Mouse (Mus musculus) ES-E14 (cell line): ENCODE measurements around the gene Tpst1. TPM values are rescaled to one million over a fixed set of nuclear protein-coding genes. Genes with fewer than 3 reads are reported as not detected.
A peak's percentile ranks its signal among the peaks of the same experiment; 100 is the strongest.

ENCODE experiments used
- DNase-seq: peaks from one replicate; pipeline ENCODE4 v3.0.0-alpha.2; 2013; ENCODE audit warnings: low read depth, low spot score
- H3K27ac ChIP-seq: 2 replicates; pipeline ENCODE4 v1.5.1; 2012; ENCODE audit warnings: low read depth, mild to moderate bottlenecking, low read length, moderate library complexity, mixed read lengths; ENCODE audit not compliant: poor library complexity, insufficient read depth, severe bottlenecking
- H3K36me3 ChIP-seq: 2 replicates; pipeline ENCODE4 v1.6.1; 2012; ENCODE audit warnings: mild to moderate bottlenecking, low read length, moderate library complexity, mixed read lengths; ENCODE audit not compliant: control insufficient read depth, poor library complexity, insufficient read depth, severe bottlenecking
- H3K4me1 ChIP-seq, 2 experiments: fragments of 150-350 bp in 1 of 2; sonication (generic) in 1 of 2; 2 replicates each; pipeline ENCODE4 v1.6.1; 2012; ENCODE audit warnings: low read length in 2 of 2, mild to moderate bottlenecking in 1 of 2, mixed read lengths in 1 of 2; ENCODE audit not compliant: control insufficient read depth in 2 of 2, insufficient read depth in 2 of 2, poor library complexity in 1 of 2
- H3K4me3 ChIP-seq, 2 experiments: fragments of 150-350 bp in 1 of 2; sonication (generic) in 1 of 2; 2 replicates each; pipeline ENCODE4 v1.5.1; 2012; ENCODE audit warnings: low read length in 2 of 2, low read depth in 1 of 2, mild to moderate bottlenecking in 1 of 2, mixed read lengths in 1 of 2; ENCODE audit not compliant: insufficient read depth in 1 of 2, poor library complexity in 1 of 2, severe bottlenecking in 1 of 2
- H3K9ac ChIP-seq: 2 replicates; pipeline ENCODE4 v1.6.1; 2012; ENCODE audit warnings: low read depth, mild to moderate bottlenecking, low read length, mixed read lengths; ENCODE audit not compliant: poor library complexity, insufficient read depth, severe bottlenecking
- H3K9me3 ChIP-seq: fragments of 150-350 bp; sonication (generic); 2 replicates; pipeline ENCODE4 v1.6.1; 2012; ENCODE audit warnings: low read depth, mild to moderate bottlenecking, low read length; ENCODE audit not compliant: control insufficient read depth, insufficient read depth
- CHD2 ChIP-seq: IDR thresholded peaks from 2 replicates; pipeline ENCODE4 v1.6.1; 2014; ENCODE audit warnings: mild to moderate bottlenecking, low read depth, low read length, inconsistent platforms
- HCFC1 ChIP-seq: IDR thresholded peaks from 2 replicates; pipeline ENCODE4 v1.6.1; 2012; ENCODE audit warnings: low read length, inconsistent platforms, borderline replicate concordance; ENCODE audit not compliant: insufficient read depth
- MAFK ChIP-seq: IDR thresholded peaks from 2 replicates; pipeline ENCODE4 v1.6.1; 2014; ENCODE audit warnings: mild to moderate bottlenecking, low read depth, low read length, inconsistent platforms; ENCODE audit not compliant: insufficient read depth
- ZC3H11A ChIP-seq: IDR thresholded peaks from 2 replicates; pipeline ENCODE4 v1.6.1; 2012; ENCODE audit warnings: low read depth, mild to moderate bottlenecking, inconsistent platforms, low read length, borderline replicate concordance
- ZNF384 ChIP-seq: IDR thresholded peaks from 2 replicates; pipeline ENCODE4 v1.6.1; 2012; ENCODE audit warnings: low read depth, low read length, inconsistent platforms
- in situ Hi-C, 2 experiments: fragments of 600-800 bp; cut with MboI; formaldehyde crosslinking; loops; one replicate each; pipeline ENCODE4 v1.15.1; 2025; ENCODE audit warnings: low sequenced_read_pairs in 2 of 2, inconsistent platforms in 1 of 2; ENCODE audit not compliant: unreplicated experiment in 2 of 2
- total RNA-seq: library from RNA; depleted of rRNA; stranded (reverse); fragments of 300-350 nt; gene quantifications from 2 replicates; pipeline ENCODE4 v1.2.3, GENCODE M21; 2012

Gene Tpst1
- total RNA-seq, 1 experiment: 51.4 TPM

GRCm38 (mm10) chr5:130139393-130139792 is 66.3 kb downstream of the Tpst1 start:
- Histone ChIP-seq H3K9me3 (no peaks in the 10 kb centered on the region), H3K4me3 (no peak overlapping the region), H3K36me3 (0 out of 2 replicates have a peak, but pooled peaks cover 2% of the 10 kb centered on the region), H3K27ac (no peak overlapping the region), H3K9ac (no peak overlapping the region), H3K4me1 (peaks cover 0 to 2% of the 10 kb centered on the region in 2 experiments; a peak in 1 of 4 replicates)
- peak; percentile 42 for DNase-seq
- TF ChIP-seq ZC3H11A: peak; percentile 17; the same call in 1 of the 2 replicates
- TF ChIP-seq ZNF384: no peak
- in situ Hi-C loops: no loop called here

GRCm38 (mm10) chr5:130141138-130141537 is 68.0 kb downstream of the Tpst1 start:
- Histone ChIP-seq H3K27ac (no peak overlapping the region), H3K9me3 (no peaks in the 10 kb centered on the region), H3K4me1 (no peaks in the 10 kb centered on the region; a peak in 1 of 4 replicates), H3K4me3 (no peak overlapping the region), H3K9ac (no peak overlapping the region), H3K36me3 (0 out of 2 replicates have a peak, but pooled peaks cover 2% of the 10 kb centered on the region)
- no peak for TF ChIP-seq ZNF384
- TF ChIP-seq ZC3H11A: no peak
- no peak for TF ChIP-seq CHD2
- TF ChIP-seq MAFK: no peak
- in situ Hi-C loops: no loop called here
- no peak for DNase-seq

DNA sequence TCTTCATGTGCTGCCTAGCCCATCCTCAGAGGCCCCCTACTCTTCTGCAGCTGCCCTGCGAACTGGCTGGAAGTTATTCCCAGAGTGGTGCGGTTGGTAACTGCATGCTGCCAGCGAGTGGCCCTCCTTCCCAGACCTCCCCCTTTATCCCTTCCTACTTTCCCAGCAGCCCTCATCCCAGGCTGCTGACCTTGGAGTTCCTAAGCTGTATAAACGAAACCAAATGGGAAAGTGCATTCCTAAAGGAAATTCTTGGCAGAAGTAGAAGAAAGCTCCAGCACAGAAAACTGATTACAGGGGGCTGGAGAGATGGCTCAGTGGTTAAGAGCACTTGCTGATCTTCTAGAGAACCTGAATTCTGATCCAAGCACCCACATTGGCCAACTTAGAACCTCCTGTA is 68.9 kb downstream of the Tpst1 start:
- TF ChIP-seq CHD2: no peak
- TF ChIP-seq MAFK: no peak
- TF ChIP-seq HCFC1: no peak
- no peak for TF ChIP-seq ZNF384
- H3K4me1 ChIP-seq: no peaks in the 10 kb centered on the region; a peak in 1 of 4 replicates
- H3K9me3 ChIP-seq: no peaks in the 10 kb centered on the region
- DNase-seq: no peak
- no peak overlapping the region for H3K4me3 ChIP-seq
- 0 out of 2 replicates have a peak, but pooled peaks cover 2% of the 10 kb centered on the region for H3K36me3 ChIP-seq
- in situ Hi-C loops: no loop called here
- no peak overlapping the region for H3K27ac ChIP-seq
- H3K9ac ChIP-seq: no peak overlapping the region

DNA sequence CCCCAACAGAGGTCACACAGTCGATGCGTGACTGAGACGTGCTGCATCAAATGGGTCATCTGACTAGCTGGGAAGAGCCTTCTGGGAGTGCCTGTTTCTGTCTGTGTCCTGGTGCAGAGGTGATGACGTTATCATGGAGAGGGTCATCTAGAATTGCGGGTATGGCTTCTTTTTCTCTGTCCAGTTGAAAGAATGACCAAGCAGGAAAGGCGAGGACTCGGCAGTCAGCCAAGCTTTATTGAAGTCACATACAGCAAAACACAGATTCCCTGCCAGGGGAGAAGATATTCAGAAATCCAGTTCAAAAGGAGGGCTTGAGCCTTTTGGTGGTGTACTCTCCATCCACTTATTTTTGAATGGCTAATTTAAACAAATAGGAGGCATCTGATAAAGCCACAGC is 70.0 kb downstream of the Tpst1 start:
- no peak overlapping the region for H3K9ac ChIP-seq
- H3K27ac ChIP-seq: no peak overlapping the region
- TF ChIP-seq MAFK: no peak
- no peak for TF ChIP-seq ZC3H11A
- no peak for TF ChIP-seq ZNF384
- TF ChIP-seq CHD2: no peak
- no peak for TF ChIP-seq HCFC1
- DNase-seq: no peak
- in situ Hi-C loops: no loop called here
- H3K36me3 ChIP-seq: no peaks in the 10 kb centered on the region
- H3K9me3 ChIP-seq: no peaks in the 10 kb centered on the region
- H3K4me3 ChIP-seq: no peak overlapping the region
- H3K4me1 ChIP-seq: no peaks in the 10 kb centered on the region; a peak in 1 of 4 replicates

- DNase-seq: peak; percentile 28
- Histone ChIP-seq H3K9me3 (no peaks in the 10 kb centered on the region), H3K9ac (peak overlapping the region; percentile 21; the same call in 1 of the 2 replicates), H3K4me3 (peak overlapping the region; percentile 75 to 89), H3K4me1 (no peaks in the 10 kb centered on the region; a peak in 1 of 4 replicates), H3K36me3 (no peaks in the 10 kb centered on the region), H3K27ac (no peak overlapping the region)
- 0 out of 2 replicates have a peak, but pooled peaks have one; percentile 15 for TF ChIP-seq ZC3H11A
- no peak for TF ChIP-seq CHD2
- TF ChIP-seq MAFK: no peak
- no peak for TF ChIP-seq HCFC1
- no peak for TF ChIP-seq ZNF384
- in situ Hi-C loops: no loop called here
Measured at GRCm38 (mm10) chr5:130143977-130144333, 70.8 kb downstream of the Tpst1 start.
